Mouse (Mus musculus): Measurements from ENCODE around the gene Gm42421. TPM values are rescaled to one million over a fixed set of nuclear protein-coding genes. Genes with fewer than 3 reads are reported as not detected.

Gene Gm42421
- polyA plus RNA-seq, 1 experiment from 2014 or later, result 1.3 TPM

- Histone ChIP-seq H3K4me1 (ENCODE audit: control insufficient read depth, insufficient read depth, low read length) (no peaks in the 10 kb centered on the region), H3K4me2 (ENCODE audit: low read length) (no peak overlapping the region), H3K27me3 (replicated peaks; ENCODE audit: control insufficient read depth, insufficient read depth, low read length) (no peaks in the 10 kb centered on the region), H3K27ac (ENCODE audit: low read depth, low read length) (no peak overlapping the region), H3K9ac (ENCODE audit: low read length) (no peak overlapping the region), H3K9me3 (replicated peaks; ENCODE audit: control insufficient read depth, low read length) (no peaks in the 10 kb centered on the region), H3K36me3 (ENCODE audit: control insufficient read depth, insufficient read depth, low read length) (no peaks in the 10 kb centered on the region), H3K4me3 (ENCODE audit: low read depth, low read length) (no peak overlapping the region)
- ATAC-seq (no peak), DNase-seq (ENCODE audit: low spot score) (no peak)
- 83% methylated on average over 16 of the region's 16 CpGs for whole genome bisulfite sequencing
These were observed 48.9 kb downstream of the Gm42421 start for GRCm38 (mm10) chr5:143976726-143977431.

- Histone ChIP-seq H3K27ac (ENCODE audit: low read depth, low read length) (no peak overlapping the region), H3K9me3 (replicated peaks; ENCODE audit: control insufficient read depth, low read length) (no peaks in the 10 kb centered on the region), H3K4me2 (ENCODE audit: low read length) (no peak overlapping the region), H3K9ac (ENCODE audit: low read length) (no peak overlapping the region), H3K27me3 (replicated peaks; ENCODE audit: control insufficient read depth, insufficient read depth, low read length) (no peaks in the 10 kb centered on the region), H3K4me3 (ENCODE audit: low read depth, low read length) (no peak overlapping the region), H3K36me3 (ENCODE audit: control insufficient read depth, insufficient read depth, low read length) (peaks cover 18% of the 10 kb centered on the region), H3K4me1 (ENCODE audit: control insufficient read depth, insufficient read depth, low read length) (no peaks in the 10 kb centered on the region)
- DNase-seq (ENCODE audit: low spot score) (peak; percentile 47), ATAC-seq (peak; percentile 52)
- 26% methylated on average over 9 of the region's 9 CpGs for WGBS
These were observed 52.9 kb downstream of the Gm42421 start for GRCm38 (mm10) chr5:143980858-143981257.

GRCm38 (mm10) chr5:143982361-143982760 lies 54.4 kb downstream of the Gm42421 start:
- no peaks in the 10 kb centered on the region for H3K4me1 ChIP-seq (ENCODE audit: control insufficient read depth, insufficient read depth, low read length)
- no peak for DNase-seq (ENCODE audit: low spot score)
- no peak overlapping the region for H3K4me2 ChIP-seq (ENCODE audit: low read length)
- no peak overlapping the region for H3K9ac ChIP-seq (ENCODE audit: low read length)
- peaks cover 31% of the 10 kb centered on the region for H3K36me3 ChIP-seq (ENCODE audit: control insufficient read depth, insufficient read depth, low read length)
- ATAC-seq, result no peak
- no peak overlapping the region for H3K4me3 ChIP-seq (ENCODE audit: low read depth, low read length)
- H3K27ac ChIP-seq (ENCODE audit: low read depth, low read length), result no peak overlapping the region
- WGBS, result 78% methylated on average over 2 of the region's 2 CpGs
- no peaks in the 10 kb centered on the region for H3K27me3 ChIP-seq (replicated peaks; ENCODE audit: control insufficient read depth, insufficient read depth, low read length)
- no peaks in the 10 kb centered on the region for H3K9me3 ChIP-seq (replicated peaks; ENCODE audit: control insufficient read depth, low read length)

- no peaks in the 10 kb centered on the region for H3K4me1 ChIP-seq (ENCODE audit: control insufficient read depth, insufficient read depth, low read length)
- H3K27me3 ChIP-seq (replicated peaks; ENCODE audit: control insufficient read depth, insufficient read depth, low read length), result no peaks in the 10 kb centered on the region
- no peak for ATAC-seq
- 85% methylated on average over 7 of the region's 7 CpGs for WGBS
- H3K9me3 ChIP-seq (replicated peaks; ENCODE audit: control insufficient read depth, low read length), result no peaks in the 10 kb centered on the region
- no peak for DNase-seq (ENCODE audit: low spot score)
- H3K4me2 ChIP-seq (ENCODE audit: low read length), result no peak overlapping the region
- H3K4me3 ChIP-seq (ENCODE audit: low read depth, low read length), result no peak overlapping the region
- no peak overlapping the region for H3K27ac ChIP-seq (ENCODE audit: low read depth, low read length)
- H3K36me3 ChIP-seq (ENCODE audit: control insufficient read depth, insufficient read depth, low read length), result peaks cover 61% of the 10 kb centered on the region
- H3K9ac ChIP-seq (ENCODE audit: low read length), result no peak overlapping the region
These were observed 57.4 kb downstream of the Gm42421 start for GRCm38 (mm10) chr5:143985381-143985780.

Other genes with a start within 250 kb of the Gm42421 start
- gene Usp42, start 195.9 kb upstream of the Gm42421 start, polyA plus RNA-seq (2014; fragmentation: Nextera tagmentation; extraction: Ambion mirVana), result 21.7 and 29.1 TPM in 2 replicates
- gene Eif2ak1, start 110.4 kb upstream of the Gm42421 start, polyA plus RNA-seq (2014; fragmentation: Nextera tagmentation; extraction: Ambion mirVana), result 42.5 and 46.9 TPM in 2 replicates
- 0.16 and 0.48 TPM in 2 replicates for gene Ankrd61, start 30.5 kb upstream of the Gm42421 start, polyA plus RNA-seq (2014; fragmentation: Nextera tagmentation; extraction: Ambion mirVana)
- 93.9 and 101 TPM in 2 replicates for gene Aimp2, start 18.3 kb upstream of the Gm42421 start, polyA plus RNA-seq (2014; fragmentation: Nextera tagmentation; extraction: Ambion mirVana)
- 23.7 and 26.8 TPM in 2 replicates for gene Pms2, start 18.2 kb upstream of the Gm42421 start, polyA plus RNA-seq (2014; fragmentation: Nextera tagmentation; extraction: Ambion mirVana)
- gene Rsph10b, start 4.9 kb downstream of the Gm42421 start, polyA plus RNA-seq (2014; fragmentation: Nextera tagmentation; extraction: Ambion mirVana), result 1.5 and 2.8 TPM in 2 replicates
- 93.0 and 98.1 TPM in 2 replicates for gene Ccz1, start 86.7 kb downstream of the Gm42421 start, polyA plus RNA-seq (2014; fragmentation: Nextera tagmentation; extraction: Ambion mirVana)
- gene Ocm, start 98.5 kb downstream of the Gm42421 start, polyA plus RNA-seq (2014; fragmentation: Nextera tagmentation; extraction: Ambion mirVana), result 0.90 TPM in 1 of 2 replicates, not detected in the other
- gene Lmtk2, start 172.3 kb downstream of the Gm42421 start, polyA plus RNA-seq (2014; fragmentation: Nextera tagmentation; extraction: Ambion mirVana), result 5.2 and 7.4 TPM in 2 replicates